Mouse (Mus musculus) forebrain, embryonic 10.5 days (tissue): Measurements from ENCODE around the gene Vmn1r213. TPM values are rescaled to one million over a fixed set of nuclear protein-coding genes. Genes with fewer than 3 reads are reported as not detected.

Experiments used
- DNase-seq: peaks from one replicate; pipeline ENCODE4 v3.0.0-alpha.2; 2017; ENCODE audit warnings: low spot score; ENCODE audit errors: extremely low spot score
- H3K27ac ChIP-seq: fragments of 300-500 bp; sonication (generic); 2 replicates; pipeline ENCODE4 v1.5.1; 2016; ENCODE audit warnings: mild to moderate bottlenecking
- H3K27me3 ChIP-seq: fragments of 300-500 bp; sonication (generic); 2 replicates; pipeline ENCODE4 v1.6.1; 2016; ENCODE audit warnings: mild to moderate bottlenecking; ENCODE audit not compliant: poor library complexity, severe bottlenecking
- H3K36me3 ChIP-seq: fragments of 300-500 bp; sonication (generic); replicated peaks from 2 replicates; pipeline ENCODE4 v1.6.1; 2016; ENCODE audit warnings: mild to moderate bottlenecking, moderate library complexity
- H3K4me1 ChIP-seq: fragments of 300-500 bp; sonication (generic); 2 replicates; pipeline ENCODE4 v1.6.1; 2016
- H3K4me3 ChIP-seq: fragments of 300-500 bp; sonication (generic); 2 replicates; pipeline ENCODE4 v1.5.1; 2016; ENCODE audit warnings: mild to moderate bottlenecking, moderate library complexity
- H3K9me3 ChIP-seq: fragments of 300-500 bp; sonication (generic); 2 replicates; pipeline ENCODE4 v1.6.1; 2016; ENCODE audit warnings: mild to moderate bottlenecking, moderate library complexity
- WGBS: fragments of 180-500 bp; shearing (Covaris S2); methylation state at CpG from one replicate; pipeline ENCODE4 v1.1.7; 2016; 5-methylcytosine and 5-hydroxymethylcytosine counted together
- polyA plus RNA-seq: library from polyadenylated mRNA; unstranded; fragments of >200 nt; fragmentation: Nextera tagmentation; extraction: Ambion mirVana; gene quantifications from 2 replicates; pipeline ENCODE4 v1.2.1, GENCODE M21; 2016

Gene Vmn1r213
- polyA plus RNA-seq, result not detected in 2 replicates

DNA sequence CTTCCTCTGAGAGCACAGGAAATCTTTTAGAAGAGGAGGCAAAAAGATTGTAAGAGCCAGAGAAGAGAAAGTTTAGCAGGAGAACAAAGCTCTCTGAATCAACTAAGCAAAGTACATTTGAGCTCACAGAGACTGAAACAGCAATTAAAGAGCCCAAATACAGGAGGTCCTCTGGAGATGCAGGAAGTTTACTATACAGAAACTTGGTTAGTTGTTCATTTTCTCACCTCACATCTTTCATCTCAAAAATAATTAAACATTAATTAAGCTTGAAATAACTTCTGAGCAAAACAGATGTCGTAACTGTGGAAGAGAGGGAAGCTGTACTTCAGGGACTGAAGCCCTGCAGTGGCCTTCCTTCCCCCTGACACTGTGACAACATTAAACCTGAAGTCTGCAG, at the start of gene Vmn1r213:
Vmn1r213 (plus strand) TSS at position 301 of the 400 bp plus-strand sequence.
- no peak for DNase-seq
- H3K9me3 ChIP-seq, result no peaks in the 10 kb centered on the region
- H3K4me1 ChIP-seq, result no peaks in the 10 kb centered on the region
- no peak within 1 kb of the TSS for H3K4me3 ChIP-seq
- H3K27me3 ChIP-seq, result no peaks in the 10 kb centered on the region
- WGBS, result 77% methylated on average over 1 of the region's 1 CpGs
- H3K27ac ChIP-seq, result no peak within 1 kb of the TSS
- no peaks in the 10 kb centered on the region for H3K36me3 ChIP-seq

DNA sequence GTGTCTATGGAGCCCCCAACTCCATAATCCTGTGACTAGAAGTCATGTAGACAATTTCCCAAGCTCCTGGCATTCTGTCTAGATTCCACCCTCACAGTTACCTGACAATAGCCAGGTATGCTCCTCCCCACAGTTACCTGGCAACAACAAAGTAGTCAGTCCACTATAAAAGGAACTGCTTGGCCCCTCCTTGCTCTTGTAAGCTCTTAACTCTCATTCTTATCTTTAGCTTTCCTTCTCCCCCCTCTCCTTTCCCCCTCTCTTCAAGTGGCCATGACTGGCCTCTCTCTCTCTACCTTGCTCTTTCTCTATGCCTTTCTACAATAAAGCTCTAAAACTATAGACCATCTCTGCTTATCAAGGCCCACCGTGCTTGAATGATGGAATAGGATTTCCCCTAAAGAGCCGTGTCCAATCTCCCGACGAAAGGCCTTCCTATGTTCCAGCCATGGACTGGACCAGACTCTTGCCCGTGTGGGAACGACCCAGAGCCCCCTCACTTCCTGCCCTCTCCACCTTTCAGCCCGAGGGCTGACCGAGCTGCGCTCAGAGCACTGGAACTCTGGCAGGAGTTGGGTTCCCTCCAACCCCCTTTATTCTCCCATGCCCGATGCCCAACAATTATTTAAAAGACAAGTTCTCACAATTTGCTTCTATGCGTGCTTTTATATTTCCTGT, 17.1 kb upstream of the Vmn1r213 start:
- WGBS, result 86% methylated on average over 11 of the region's 11 CpGs
- Histone ChIP-seq H3K36me3 (no peaks in the 10 kb centered on the region), H3K4me3 (no peak overlapping the region), H3K27ac (no peak overlapping the region), H3K9me3 (peaks cover 2% of the 10 kb centered on the region; the same call in 1 of the 2 replicates), H3K27me3 (no peaks in the 10 kb centered on the region), H3K4me1 (no peaks in the 10 kb centered on the region)
- no peak for DNase-seq

DNA sequence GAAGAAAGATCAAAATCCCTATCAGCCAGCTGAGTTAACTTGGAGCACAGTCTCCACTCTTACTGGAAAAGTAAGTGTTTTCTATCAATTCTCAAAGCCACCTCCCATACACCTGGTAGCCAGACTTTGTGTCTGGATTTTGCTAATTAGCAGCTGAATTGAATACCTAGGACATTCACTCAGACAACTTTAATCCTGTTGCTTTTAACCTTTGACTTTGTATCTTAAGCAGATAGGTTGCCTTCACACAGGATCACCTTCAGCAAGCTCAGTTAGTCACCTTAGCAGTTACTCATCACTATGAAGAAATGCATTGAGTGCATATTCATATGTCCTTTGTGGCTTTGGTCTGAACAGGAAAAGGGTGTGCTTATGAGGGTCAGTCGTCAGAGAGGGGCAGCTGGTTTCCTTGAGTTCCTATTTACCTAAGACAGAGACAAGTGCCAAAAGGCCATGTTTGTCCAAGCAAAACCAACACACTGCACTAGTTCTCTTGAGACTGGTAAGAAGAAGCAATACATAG, 15.2 kb upstream of the Vmn1r213 start:
- no peaks in the 10 kb centered on the region for H3K4me1 ChIP-seq
- H3K27ac ChIP-seq, result no peak overlapping the region
- H3K4me3 ChIP-seq, result no peak overlapping the region
- 50% methylated on average over 1 of the region's 1 CpGs for WGBS
- H3K36me3 ChIP-seq, result no peaks in the 10 kb centered on the region
- H3K9me3 ChIP-seq, result peaks cover 4% of the 10 kb centered on the region; the same call in 1 of the 2 replicates
- DNase-seq, result no peak
- no peaks in the 10 kb centered on the region for H3K27me3 ChIP-seq

DNA sequence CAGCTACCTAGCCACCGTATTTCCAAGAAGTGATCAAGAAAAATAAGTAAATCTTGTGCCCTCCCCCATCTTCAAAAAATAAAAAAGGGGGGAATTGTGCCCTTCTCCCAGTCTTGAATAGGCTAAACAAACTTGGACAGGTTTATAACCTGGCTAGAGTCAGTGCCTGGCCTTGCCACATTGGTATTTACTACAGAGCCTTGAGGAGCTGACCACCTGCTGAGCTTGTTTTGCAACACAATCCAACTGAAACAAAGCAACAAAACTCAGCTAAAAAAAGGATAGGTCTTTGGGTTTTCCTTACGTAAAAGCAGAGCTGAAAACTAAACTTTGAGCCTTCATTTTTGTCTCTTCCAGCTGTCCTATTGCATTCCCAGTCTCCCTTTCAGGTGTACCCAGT, 14.7 kb upstream of the Vmn1r213 start:
- DNase-seq, result no peak
- no peaks in the 10 kb centered on the region for H3K4me1 ChIP-seq
- no peaks in the 10 kb centered on the region for H3K36me3 ChIP-seq
- 69% methylated on average over 2 of the region's 2 CpGs for WGBS
- no peak overlapping the region for H3K27ac ChIP-seq
- peaks cover 4% of the 10 kb centered on the region; the same call in 1 of the 2 replicates for H3K9me3 ChIP-seq
- H3K27me3 ChIP-seq, result no peaks in the 10 kb centered on the region
- H3K4me3 ChIP-seq, result no peak overlapping the region

DNA sequence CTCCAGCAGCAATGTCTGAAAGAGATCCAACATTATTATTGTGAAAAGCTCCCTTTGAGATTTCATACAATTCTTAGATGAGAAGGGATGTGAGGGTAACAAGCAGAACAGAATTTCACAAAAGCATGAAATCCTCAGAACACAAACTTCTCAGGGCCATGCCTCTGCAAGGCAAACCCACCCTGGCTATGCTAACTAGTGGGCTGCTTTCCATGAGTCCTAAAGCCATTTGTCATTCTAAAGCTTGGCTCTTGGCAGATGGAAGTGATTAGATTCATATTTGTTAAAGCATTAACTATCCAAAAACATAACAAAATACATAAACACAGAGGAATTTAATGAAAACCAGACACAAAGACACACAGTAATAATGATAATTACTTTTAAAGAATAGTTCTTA, 10.7 kb downstream of the Vmn1r213 start:
- Histone ChIP-seq H3K9me3 (no peaks in the 10 kb centered on the region), H3K27ac (no peak overlapping the region), H3K36me3 (no peaks in the 10 kb centered on the region), H3K4me1 (peaks cover 11% of the 10 kb centered on the region), H3K4me3 (no peak overlapping the region), H3K27me3 (no peaks in the 10 kb centered on the region)
- no peak for DNase-seq

DNA sequence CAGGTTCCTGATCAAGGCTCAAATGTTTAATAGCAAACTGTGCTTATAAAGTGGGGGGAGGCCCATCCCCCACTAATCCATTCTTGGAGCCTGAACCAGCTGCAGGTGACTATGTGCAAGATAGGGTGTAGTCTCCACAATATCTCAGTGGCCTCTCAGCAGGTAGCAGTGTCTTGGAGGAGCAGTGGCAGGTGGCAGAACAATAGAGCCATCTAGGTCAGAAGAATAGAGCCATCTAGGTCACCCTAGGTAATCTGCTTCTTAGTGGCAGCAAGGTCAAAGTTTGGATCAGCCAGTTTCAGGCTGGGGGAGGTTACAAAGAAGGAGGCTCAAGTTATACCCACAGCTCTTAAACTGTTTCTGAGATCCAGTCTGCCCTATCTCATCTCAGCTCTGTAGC, 17.4 kb downstream of the Vmn1r213 start:
- H3K4me1 ChIP-seq, result no peaks in the 10 kb centered on the region
- H3K27ac ChIP-seq, result no peak overlapping the region
- H3K36me3 ChIP-seq, result no peaks in the 10 kb centered on the region
- no peak overlapping the region for H3K4me3 ChIP-seq
- no peaks in the 10 kb centered on the region for H3K9me3 ChIP-seq
- H3K27me3 ChIP-seq, result no peaks in the 10 kb centered on the region
- DNase-seq, result no peak

DNA sequence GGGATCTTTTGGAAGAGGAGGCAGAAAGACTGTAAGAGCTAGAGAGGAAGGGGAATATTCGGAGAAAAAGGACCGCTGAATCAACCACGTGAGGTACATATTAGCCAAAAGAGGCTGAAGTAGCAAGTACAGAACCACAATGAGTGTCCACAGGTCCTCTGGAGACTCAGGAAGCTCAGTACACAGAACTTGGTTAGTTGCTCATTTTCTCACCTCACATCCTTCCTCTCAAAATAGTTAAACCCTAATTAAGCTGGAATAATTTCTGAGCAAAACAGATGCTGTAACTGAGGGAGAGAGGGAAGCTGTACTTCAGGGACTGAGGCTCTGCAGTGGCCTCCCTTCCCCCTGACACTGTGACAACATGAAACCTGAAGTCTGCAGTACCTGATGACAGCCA, 22.7 kb downstream of the Vmn1r213 start, which contains the start of gene Vmn1r214:
Vmn1r214 (plus strand) TSS at position 301 of the 400 bp plus-strand sequence.
- H3K4me3 ChIP-seq, result no peak within 1 kb of the TSS
- no peak within 1 kb of the TSS for H3K27ac ChIP-seq
- no peaks in the 10 kb centered on the region for H3K27me3 ChIP-seq
- no peaks in the 10 kb centered on the region for H3K9me3 ChIP-seq
- DNase-seq, result no peak
- 92% methylated on average over 3 of the region's 3 CpGs for WGBS
- H3K36me3 ChIP-seq, result no peaks in the 10 kb centered on the region
- H3K4me1 ChIP-seq, result no peaks in the 10 kb centered on the region

DNA sequence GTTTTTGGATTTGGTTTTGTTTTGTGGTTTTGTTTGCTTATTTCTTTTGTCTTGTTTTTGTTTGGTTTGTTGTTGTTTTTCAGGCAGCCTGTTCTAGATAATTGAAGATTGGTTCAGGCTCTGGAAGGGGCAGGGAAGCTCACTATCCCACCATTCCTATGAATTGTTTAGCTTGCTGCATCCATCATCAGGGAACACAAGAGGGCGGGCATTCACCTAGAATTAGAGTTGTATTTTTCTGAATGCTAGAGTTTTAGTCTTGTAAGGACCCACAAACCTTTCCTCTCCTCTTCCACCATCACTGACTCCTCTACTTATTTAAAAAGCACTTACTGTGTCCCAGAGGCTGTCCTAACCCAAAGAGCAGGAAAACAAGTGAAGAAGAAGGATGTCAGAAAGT, 50.3 kb downstream of the Vmn1r213 start:
- no peaks in the 10 kb centered on the region for H3K36me3 ChIP-seq
- H3K4me3 ChIP-seq, result no peak overlapping the region
- no peak overlapping the region for H3K27ac ChIP-seq
- no peaks in the 10 kb centered on the region for H3K4me1 ChIP-seq
- no peaks in the 10 kb centered on the region for H3K9me3 ChIP-seq
- DNase-seq, result no peak
- WGBS, result 52% methylated on average over 1 of the region's 1 CpGs
- H3K27me3 ChIP-seq, result no peaks in the 10 kb centered on the region

Other genes starting within 250 kb of the Vmn1r213 start
- not detected in 2 replicates for gene Vmn1r208, start 230.3 kb upstream of the Vmn1r213 start, polyA plus RNA-seq
- gene Vmn1r209, start 198.0 kb upstream of the Vmn1r213 start, polyA plus RNA-seq, result not detected in 2 replicates
- not detected in 2 replicates for gene Vmn1r210, start 176.3 kb upstream of the Vmn1r213 start, polyA plus RNA-seq
- gene Vmn1r211, start 150.1 kb upstream of the Vmn1r213 start, polyA plus RNA-seq, result not detected in 2 replicates
- not detected in 2 replicates for gene Vmn1r212, start 123.5 kb upstream of the Vmn1r213 start, polyA plus RNA-seq
- not detected in 2 replicates for gene Vmn1r214, start 22.8 kb downstream of the Vmn1r213 start, polyA plus RNA-seq
- not detected in 2 replicates for gene Vmn1r215, start 60.4 kb downstream of the Vmn1r213 start, polyA plus RNA-seq
- gene Vmn1r217, start 110.6 kb downstream of the Vmn1r213 start, polyA plus RNA-seq, result not detected in 2 replicates
- gene Vmn1r218, start 125.5 kb downstream of the Vmn1r213 start, polyA plus RNA-seq, result not detected in 2 replicates
- gene Vmn1r219, start 151.7 kb downstream of the Vmn1r213 start, polyA plus RNA-seq, result 0.02 and 0.04 TPM in 2 replicates
- gene Vmn1r220, start 180.3 kb downstream of the Vmn1r213 start, polyA plus RNA-seq, result not detected in 2 replicates
- gene Vmn1r221, start 206.5 kb downstream of the Vmn1r213 start, polyA plus RNA-seq, result not detected in 2 replicates
- gene Vmn1r222, start 228.3 kb downstream of the Vmn1r213 start, polyA plus RNA-seq, result not detected in 2 replicates
- not detected in 2 replicates for gene Vmn1r223, start 239.5 kb downstream of the Vmn1r213 start, polyA plus RNA-seq